Mouse (Mus musculus): ENCODE measurements around the gene Prdm8. TPM values are rescaled to one million over a fixed set of nuclear protein-coding genes. Genes with fewer than 3 reads are reported as not detected.

The Prdm8 gene
- polyA plus RNA-seq, 1 experiment from 2014 or later, result 2.0 TPM

GRCm38 (mm10) chr5:98189181-98190180 lies 22.5 kb downstream of the Prdm8 start:
- H3K9ac ChIP-seq (replicated peaks), result no peak overlapping the region
- no peak overlapping the region for H3K27ac ChIP-seq
- WGBS, result under 1% methylated on average over 31 of the region's 31 CpGs
- ATAC-seq, result no peak
- peaks cover 33% of the 10 kb centered on the region for H3K4me1 ChIP-seq (replicated peaks)
- H3K4me2 ChIP-seq (replicated peaks), result peak overlapping the region; percentile 10; the same call in 1 of the 2 replicates
- 0 out of 2 replicates have a peak overlapping the region, but pooled peaks have one; percentile 5 for H3K4me3 ChIP-seq (replicated peaks)
- H3K27me3 ChIP-seq, result peaks cover 90% of the 10 kb centered on the region
- no peaks in the 10 kb centered on the region for H3K9me3 ChIP-seq
- no peaks in the 10 kb centered on the region for H3K36me3 ChIP-seq

GRCm38 (mm10) chr5:98192295-98192983 lies 25.4 kb downstream of the Prdm8 start:
- no peak overlapping the region for H3K4me3 ChIP-seq (replicated peaks)
- WGBS, result 25% methylated on average over 4 of the region's 4 CpGs
- no peak for ATAC-seq
- H3K4me1 ChIP-seq (replicated peaks), result peaks cover 12% of the 10 kb centered on the region
- peaks cover 68% of the 10 kb centered on the region for H3K27me3 ChIP-seq
- no peak overlapping the region for H3K9ac ChIP-seq (replicated peaks)
- no peak overlapping the region for H3K4me2 ChIP-seq (replicated peaks)
- H3K27ac ChIP-seq, result no peak overlapping the region
- H3K9me3 ChIP-seq, result no peaks in the 10 kb centered on the region
- no peaks in the 10 kb centered on the region for H3K36me3 ChIP-seq

GRCm38 (mm10) chr5:98194959-98195358 lies 28.0 kb downstream of the Prdm8 start:
- H3K4me2 ChIP-seq (replicated peaks), result no peak overlapping the region
- peaks cover 43% of the 10 kb centered on the region for H3K27me3 ChIP-seq
- no peaks in the 10 kb centered on the region for H3K36me3 ChIP-seq
- ATAC-seq, result no peak
- no peak overlapping the region for H3K4me3 ChIP-seq (replicated peaks)
- WGBS, result 98% methylated on average over 1 of the region's 1 CpGs
- H3K9ac ChIP-seq (replicated peaks), result no peak overlapping the region
- no peak overlapping the region for H3K27ac ChIP-seq
- no peaks in the 10 kb centered on the region for H3K9me3 ChIP-seq
- peaks cover 1% of the 10 kb centered on the region for H3K4me1 ChIP-seq (replicated peaks)

- Histone ChIP-seq H3K4me1 (replicated peaks) (no peaks in the 10 kb centered on the region), H3K36me3 (no peaks in the 10 kb centered on the region), H3K9ac (replicated peaks) (no peak overlapping the region), H3K27ac (no peak overlapping the region), H3K4me2 (replicated peaks) (no peak overlapping the region), H3K4me3 (replicated peaks) (no peak overlapping the region), H3K9me3 (no peaks in the 10 kb centered on the region), H3K27me3 (peaks cover 14% of the 10 kb centered on the region; the same call in 1 of the 2 replicates)
- WGBS, result 66% methylated on average over 7 of the region's 7 CpGs
- 0 out of 2 replicates have a peak, but pooled peaks have one; percentile 48 for ATAC-seq
Measured at GRCm38 (mm10) chr5:98198412-98199218, 31.6 kb downstream of the Prdm8 start.

GRCm38 (mm10) chr5:98199219-98199552 lies 32.2 kb downstream of the Prdm8 start:
- no peak overlapping the region for H3K9ac ChIP-seq (replicated peaks)
- no peaks in the 10 kb centered on the region for H3K9me3 ChIP-seq
- no peak for ATAC-seq
- no peak overlapping the region for H3K27ac ChIP-seq
- H3K4me2 ChIP-seq (replicated peaks), result no peak overlapping the region
- WGBS, result 71% methylated on average over 7 of the region's 7 CpGs
- H3K36me3 ChIP-seq, result no peaks in the 10 kb centered on the region
- H3K27me3 ChIP-seq, result peaks cover 8% of the 10 kb centered on the region; the same call in 1 of the 2 replicates
- H3K4me3 ChIP-seq (replicated peaks), result no peak overlapping the region
- H3K4me1 ChIP-seq (replicated peaks), result no peaks in the 10 kb centered on the region

GRCm38 (mm10) chr5:98201606-98202005 lies 34.6 kb downstream of the Prdm8 start:
- no peak for ATAC-seq
- no peak overlapping the region for H3K27ac ChIP-seq
- no peak overlapping the region for H3K4me2 ChIP-seq (replicated peaks)
- no peak overlapping the region for H3K9ac ChIP-seq (replicated peaks)
- peaks cover 2% of the 10 kb centered on the region; the same call in 1 of the 2 replicates for H3K27me3 ChIP-seq
- H3K4me3 ChIP-seq (replicated peaks), result no peak overlapping the region
- 62% methylated on average over 3 of the region's 3 CpGs for WGBS
- no peaks in the 10 kb centered on the region for H3K36me3 ChIP-seq
- no peaks in the 10 kb centered on the region for H3K9me3 ChIP-seq
- no peaks in the 10 kb centered on the region for H3K4me1 ChIP-seq (replicated peaks)

- H3K36me3 ChIP-seq, result no peaks in the 10 kb centered on the region
- H3K4me3 ChIP-seq (replicated peaks), result no peak overlapping the region
- no peaks in the 10 kb centered on the region for H3K9me3 ChIP-seq
- no peaks in the 10 kb centered on the region for H3K4me1 ChIP-seq (replicated peaks)
- 72% methylated on average over 4 of the region's 4 CpGs for WGBS
- ATAC-seq, result no peak
- no peak overlapping the region for H3K27ac ChIP-seq
- H3K27me3 ChIP-seq, result no peaks in the 10 kb centered on the region; the same call in 1 of the 2 replicates
- no peak overlapping the region for H3K9ac ChIP-seq (replicated peaks)
- H3K4me2 ChIP-seq (replicated peaks), result no peak overlapping the region
Measured at GRCm38 (mm10) chr5:98202996-98203395, 36.0 kb downstream of the Prdm8 start.

- Histone ChIP-seq H3K4me1 (replicated peaks) (no peaks in the 10 kb centered on the region), H3K27ac (no peak overlapping the region), H3K4me3 (replicated peaks) (no peak overlapping the region), H3K9ac (replicated peaks) (no peak overlapping the region), H3K4me2 (replicated peaks) (no peak overlapping the region), H3K9me3 (no peaks in the 10 kb centered on the region), H3K27me3 (no peaks in the 10 kb centered on the region), H3K36me3 (no peaks in the 10 kb centered on the region)
- WGBS, result 77% methylated on average over 4 of the region's 4 CpGs
- ATAC-seq, result no peak
Measured at GRCm38 (mm10) chr5:98212501-98212900, 45.5 kb downstream of the Prdm8 start.

- Histone ChIP-seq H3K4me3 (replicated peaks) (no peak overlapping the region), H3K36me3 (no peaks in the 10 kb centered on the region), H3K27me3 (no peaks in the 10 kb centered on the region), H3K27ac (no peak overlapping the region), H3K4me2 (replicated peaks) (no peak overlapping the region), H3K9ac (replicated peaks) (no peak overlapping the region), H3K4me1 (replicated peaks) (0 out of 2 replicates have a peak, but pooled peaks cover 4% of the 10 kb centered on the region), H3K9me3 (no peaks in the 10 kb centered on the region)
- WGBS, result 58% methylated on average over 4 of the region's 4 CpGs
- no peak for ATAC-seq
Measured at GRCm38 (mm10) chr5:98221956-98222355, 55.0 kb downstream of the Prdm8 start.

- Histone ChIP-seq H3K27me3 (no peaks in the 10 kb centered on the region), H3K4me1 (replicated peaks) (0 out of 2 replicates have a peak, but pooled peaks cover 4% of the 10 kb centered on the region), H3K36me3 (no peaks in the 10 kb centered on the region), H3K4me3 (replicated peaks) (no peak overlapping the region), H3K9me3 (no peaks in the 10 kb centered on the region), H3K4me2 (replicated peaks) (no peak overlapping the region), H3K27ac (no peak overlapping the region), H3K9ac (replicated peaks) (no peak overlapping the region)
- 78% methylated on average over 2 of the region's 2 CpGs for WGBS
- ATAC-seq, result no peak
Measured at GRCm38 (mm10) chr5:98226710-98227109, 59.7 kb downstream of the Prdm8 start.

- no peak for ATAC-seq
- no peaks in the 10 kb centered on the region for H3K36me3 ChIP-seq
- H3K4me1 ChIP-seq (replicated peaks), result no peaks in the 10 kb centered on the region
- WGBS, result 82% methylated on average over 6 of the region's 6 CpGs
- no peak overlapping the region for H3K4me2 ChIP-seq (replicated peaks)
- H3K27ac ChIP-seq, result no peak overlapping the region
- H3K9ac ChIP-seq (replicated peaks), result no peak overlapping the region
- no peaks in the 10 kb centered on the region for H3K27me3 ChIP-seq
- H3K4me3 ChIP-seq (replicated peaks), result no peak overlapping the region
- no peaks in the 10 kb centered on the region for H3K9me3 ChIP-seq
Measured at GRCm38 (mm10) chr5:98229456-98229855, 62.5 kb downstream of the Prdm8 start.
